Mouse (Mus musculus): ENCODE results near the gene Slc25a40. TPM values are rescaled to one million over a fixed set of nuclear protein-coding genes. Genes with fewer than 3 reads are reported as not detected.

Gene Slc25a40
- polyA plus RNA-seq, 1 experiment from 2014 or later = 9.1 TPM

DNA sequence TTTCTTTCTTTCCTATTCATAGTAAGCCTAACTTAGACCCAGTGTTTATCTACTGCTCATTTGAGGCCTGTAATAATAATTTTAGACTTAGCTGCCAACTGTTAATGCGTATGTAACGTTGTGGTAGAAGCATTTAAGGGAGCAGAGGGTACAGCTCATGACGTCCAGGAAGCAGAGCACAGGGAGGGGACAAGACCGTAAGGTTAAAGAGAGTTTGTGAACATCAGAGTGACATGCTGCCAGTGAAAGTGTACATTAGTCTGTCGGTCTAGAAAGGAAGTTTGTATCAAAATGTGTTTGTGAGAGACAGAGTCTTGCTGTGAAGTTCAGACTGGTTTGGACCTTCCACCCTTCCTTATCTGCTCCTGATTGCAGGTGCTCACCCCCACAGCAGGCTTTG lies 3.2 kb downstream of the Slc25a40 start:
- Histone ChIP-seq H3K27me3 (ENCODE audit: insufficient read depth, poor library complexity, severe bottlenecking) (no peaks in the 10 kb centered on the region), H3K9me3 (no peaks in the 10 kb centered on the region), H3K4me1 (no peaks in the 10 kb centered on the region), H3K4me3 (no peak overlapping the region), H3K36me3 (peaks cover 6% of the 10 kb centered on the region; the same call in 1 of the 2 replicates), H3K27ac (no peak overlapping the region)
- WGBS = 71% methylated on average over 5 of the region's 5 CpGs
- DNase-seq (ENCODE audit: low spot score) = no peak

DNA sequence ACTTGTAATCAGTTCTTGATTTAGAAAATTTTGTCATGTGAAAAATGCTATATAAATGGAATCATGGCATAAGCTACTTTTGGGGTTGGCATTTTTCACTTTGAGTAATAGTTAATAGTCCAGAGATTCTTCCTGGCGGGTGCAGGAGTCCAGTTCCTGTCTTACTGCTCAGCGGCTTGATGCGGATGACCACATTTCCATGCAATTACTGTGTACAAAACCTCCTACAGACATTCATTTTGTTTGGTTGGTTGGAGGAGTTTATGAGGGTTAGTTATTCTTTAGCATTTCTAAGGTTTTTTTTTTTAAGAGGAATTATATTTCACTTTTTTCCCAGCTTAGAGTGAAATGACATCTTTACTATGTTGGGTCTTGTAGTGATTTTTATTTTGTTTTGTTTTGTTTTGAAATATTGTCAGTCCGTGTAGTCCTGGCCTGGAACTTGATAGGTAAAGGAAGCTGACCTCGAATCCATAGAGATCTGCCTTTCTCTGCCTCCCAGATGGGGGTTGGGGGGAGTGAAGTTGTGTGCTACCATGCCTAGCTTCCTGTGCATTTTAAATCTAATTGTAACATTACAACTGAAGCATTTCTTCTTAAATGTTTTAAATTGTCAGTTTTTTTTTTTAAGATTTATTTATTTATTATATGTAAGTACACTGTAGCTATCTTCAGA lies 15.0 kb downstream of the Slc25a40 start:
- WGBS = 92% methylated on average over 5 of the region's 5 CpGs
- no peaks in the 10 kb centered on the region for H3K27me3 ChIP-seq (ENCODE audit: insufficient read depth, poor library complexity, severe bottlenecking)
- no peak overlapping the region for H3K4me3 ChIP-seq
- no peak overlapping the region for H3K27ac ChIP-seq
- no peaks in the 10 kb centered on the region for H3K4me1 ChIP-seq
- 0 out of 2 replicates have a peak, but pooled peaks cover 3% of the 10 kb centered on the region for H3K36me3 ChIP-seq
- no peak for DNase-seq (ENCODE audit: low spot score)
- no peaks in the 10 kb centered on the region for H3K9me3 ChIP-seq

GRCm38 (mm10) chr5:8439095-8439494 lies 16.4 kb downstream of the Slc25a40 start:
- no peak overlapping the region for H3K27ac ChIP-seq
- H3K36me3 ChIP-seq = 0 out of 2 replicates have a peak, but pooled peaks cover 3% of the 10 kb centered on the region
- WGBS = 62% methylated on average over 2 of the region's 2 CpGs
- H3K27me3 ChIP-seq (ENCODE audit: insufficient read depth, poor library complexity, severe bottlenecking) = no peaks in the 10 kb centered on the region
- no peaks in the 10 kb centered on the region for H3K4me1 ChIP-seq
- no peaks in the 10 kb centered on the region for H3K9me3 ChIP-seq
- H3K4me3 ChIP-seq = no peak overlapping the region
- DNase-seq (ENCODE audit: low spot score) = no peak

DNA sequence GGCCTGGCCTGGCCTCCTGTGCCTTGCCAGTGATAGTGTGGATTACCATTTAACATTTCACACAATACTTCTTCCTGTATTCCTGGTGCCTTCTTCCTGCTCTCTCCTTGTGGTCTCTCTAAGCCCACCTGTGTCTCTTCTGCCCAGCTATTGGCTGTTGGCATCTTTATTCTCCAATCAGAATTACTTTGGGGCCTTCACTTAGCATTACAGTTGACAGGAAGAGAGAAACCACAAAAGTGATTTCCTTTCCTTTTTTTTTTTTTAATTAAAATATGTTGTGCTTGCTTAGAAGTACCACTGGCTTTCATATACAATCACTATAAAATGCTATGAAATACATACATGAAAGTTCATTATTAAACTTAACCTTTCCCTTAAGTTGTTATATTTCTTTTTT lies 32.9 kb downstream of the Slc25a40 start:
- Histone ChIP-seq H3K36me3 (peaks cover 32% of the 10 kb centered on the region), H3K27me3 (ENCODE audit: insufficient read depth, poor library complexity, severe bottlenecking) (no peaks in the 10 kb centered on the region), H3K9me3 (no peaks in the 10 kb centered on the region), H3K27ac (no peak overlapping the region), H3K4me3 (no peak overlapping the region), H3K4me1 (no peaks in the 10 kb centered on the region)
- no peak for DNase-seq (ENCODE audit: low spot score)

DNA sequence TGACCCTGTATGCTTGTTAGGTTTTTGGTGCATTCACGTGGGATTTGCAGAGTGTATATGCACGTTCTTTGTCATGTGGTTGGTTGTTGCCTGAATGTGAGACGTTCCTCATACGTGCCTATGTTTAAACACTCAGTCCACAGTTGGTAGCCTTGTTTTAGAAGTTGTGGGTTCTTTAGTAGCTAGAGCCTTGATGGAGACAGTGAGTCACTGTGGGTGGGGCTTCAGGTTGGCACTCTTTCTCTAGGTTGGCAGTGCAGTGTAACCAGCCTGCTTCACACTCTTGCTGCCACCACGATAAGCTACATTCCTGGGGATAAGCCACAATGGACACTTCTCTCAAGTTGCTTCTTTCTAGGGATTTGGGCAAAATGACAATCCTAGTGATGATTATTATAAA lies 33.9 kb downstream of the Slc25a40 start:
- H3K27me3 ChIP-seq (ENCODE audit: insufficient read depth, poor library complexity, severe bottlenecking) = no peaks in the 10 kb centered on the region
- peaks cover 32% of the 10 kb centered on the region for H3K36me3 ChIP-seq
- no peaks in the 10 kb centered on the region for H3K9me3 ChIP-seq
- 86% methylated on average over 5 of the region's 5 CpGs for WGBS
- no peak overlapping the region for H3K4me3 ChIP-seq
- no peak overlapping the region for H3K27ac ChIP-seq
- DNase-seq (ENCODE audit: low spot score) = no peak
- H3K4me1 ChIP-seq = no peaks in the 10 kb centered on the region

DNA sequence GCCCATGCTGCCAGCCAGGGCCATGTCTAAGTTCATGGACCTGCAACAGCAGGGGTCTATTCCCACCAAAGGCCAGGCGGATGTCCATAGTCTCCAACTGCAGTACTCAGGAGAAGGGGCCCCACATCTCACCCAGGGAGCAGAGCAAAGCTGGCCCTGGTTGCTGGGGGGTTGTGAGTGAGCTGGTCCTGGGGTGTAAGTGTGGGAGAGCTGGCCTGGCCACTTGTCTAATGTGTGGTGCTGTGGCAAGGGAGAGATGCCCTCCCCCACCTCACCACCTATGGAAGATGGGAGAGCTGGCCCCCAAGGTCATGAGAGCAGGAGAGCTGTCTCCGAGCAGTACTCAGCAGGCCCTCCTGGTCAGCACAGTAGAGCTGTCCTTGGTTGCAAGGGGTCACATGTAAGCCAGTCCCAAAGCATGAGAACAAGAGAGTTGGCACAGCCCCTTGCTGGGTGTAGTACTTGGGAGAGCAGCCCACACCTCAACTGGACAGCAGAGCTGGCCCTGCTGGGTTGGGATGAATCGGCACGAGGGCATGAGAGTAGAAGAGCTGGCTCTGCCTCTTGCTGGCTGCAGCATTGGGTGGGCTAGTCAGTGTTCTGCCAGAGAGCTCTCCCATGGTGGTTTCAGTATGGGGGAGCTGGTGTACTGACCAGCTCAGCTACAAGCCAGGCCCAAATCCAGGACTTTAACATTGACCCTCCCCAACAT lies 65.5 kb downstream of the Slc25a40 start:
- DNase-seq (ENCODE audit: low spot score) = no peak
- WGBS = 62% methylated on average over 4 of the region's 4 CpGs

GRCm38 (mm10) chr5:8488701-8489297 lies 66.1 kb downstream of the Slc25a40 start:
- no peak overlapping the region for H3K4me3 ChIP-seq
- no peaks in the 10 kb centered on the region for H3K36me3 ChIP-seq
- DNase-seq (ENCODE audit: low spot score) = no peak
- H3K4me1 ChIP-seq = no peaks in the 10 kb centered on the region
- H3K27ac ChIP-seq = no peak overlapping the region
- WGBS = 89% methylated on average over 2 of the region's 2 CpGs
- no peaks in the 10 kb centered on the region for H3K9me3 ChIP-seq
- H3K27me3 ChIP-seq (ENCODE audit: insufficient read depth, poor library complexity, severe bottlenecking) = no peaks in the 10 kb centered on the region

More for the DNA sequence above, 65.5 kb downstream of the Slc25a40 start:
- H3K9me3 ChIP-seq = no peaks in the 10 kb centered on the region
- H3K27me3 ChIP-seq (ENCODE audit: insufficient read depth, poor library complexity, severe bottlenecking) = no peaks in the 10 kb centered on the region
- H3K4me3 ChIP-seq = no peak overlapping the region
- H3K4me1 ChIP-seq = no peaks in the 10 kb centered on the region
- no peak overlapping the region for H3K27ac ChIP-seq
- no peaks in the 10 kb centered on the region for H3K36me3 ChIP-seq

DNA sequence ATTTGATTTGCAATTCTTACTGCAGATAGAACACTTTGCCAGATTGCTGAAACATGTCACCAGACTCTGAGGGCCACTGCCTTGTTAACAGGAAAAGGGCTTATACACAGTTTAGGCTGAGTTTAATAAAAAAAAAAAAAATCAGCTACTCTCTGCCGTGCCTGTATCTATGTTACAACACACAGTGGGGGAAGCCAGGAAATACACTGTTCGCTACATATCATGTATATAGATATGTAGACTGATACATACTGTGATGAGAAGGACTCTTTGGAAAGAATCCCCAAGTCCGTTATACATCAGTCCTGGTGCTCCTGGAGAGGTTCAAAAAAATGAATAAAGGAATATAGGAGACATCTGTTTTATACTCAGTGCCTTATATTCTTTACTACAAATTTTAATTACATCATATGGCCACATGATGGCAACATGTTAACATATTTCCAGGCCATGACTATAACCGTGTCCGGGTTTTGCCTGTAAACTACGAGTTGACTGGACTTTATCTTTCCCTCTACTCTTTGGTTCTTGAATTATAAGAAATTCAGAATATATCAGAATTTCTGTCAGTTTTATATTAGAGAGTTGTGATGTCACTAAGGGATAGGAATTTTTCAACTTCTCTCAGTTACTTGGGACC lies 66.9 kb downstream of the Slc25a40 start:
- Histone ChIP-seq H3K27me3 (ENCODE audit: insufficient read depth, poor library complexity, severe bottlenecking) (no peaks in the 10 kb centered on the region), H3K4me3 (no peak overlapping the region), H3K27ac (no peak overlapping the region), H3K36me3 (no peaks in the 10 kb centered on the region), H3K4me1 (no peaks in the 10 kb centered on the region), H3K9me3 (no peaks in the 10 kb centered on the region)
- 58% methylated on average over 6 of the region's 6 CpGs for WGBS
- no peak for DNase-seq (ENCODE audit: low spot score)

DNA sequence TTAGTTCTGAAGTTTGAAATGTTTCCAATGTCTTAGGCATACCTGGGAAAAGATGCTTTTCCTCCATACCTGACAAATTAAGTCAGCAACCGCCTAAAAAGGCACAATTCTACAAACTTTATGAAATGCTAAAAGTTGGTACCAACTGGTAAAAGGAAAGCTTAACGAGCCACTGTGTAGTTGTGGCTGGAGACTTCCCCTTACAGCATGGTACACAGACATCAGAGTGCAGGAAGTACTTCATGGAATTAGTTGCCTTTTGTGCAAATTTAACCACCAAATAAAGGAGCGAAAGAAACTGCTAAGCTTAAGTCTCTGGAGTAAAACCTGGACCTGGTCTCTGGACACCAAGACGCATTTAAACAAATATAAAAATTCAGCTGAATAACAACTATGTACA lies 69.1 kb downstream of the Slc25a40 start:
- H3K27ac ChIP-seq = no peak overlapping the region

More for the DNA sequence above, 69.1 kb downstream of the Slc25a40 start:
- H3K9me3 ChIP-seq = no peaks in the 10 kb centered on the region
- DNase-seq (ENCODE audit: low spot score) = no peak
- WGBS = 82% methylated on average over 4 of the region's 4 CpGs
- no peak overlapping the region for H3K4me3 ChIP-seq
- no peaks in the 10 kb centered on the region for H3K27me3 ChIP-seq (ENCODE audit: insufficient read depth, poor library complexity, severe bottlenecking)
- no peaks in the 10 kb centered on the region for H3K4me1 ChIP-seq
- no peaks in the 10 kb centered on the region for H3K36me3 ChIP-seq

Other genes starting within 250 kb of the Slc25a40 start
- gene Adam22, start 54.7 kb upstream of the Slc25a40 start, polyA plus RNA-seq (2016; fragmentation: Nextera tagmentation; extraction: Ambion mirVana) = 4.7 TPM in 2 replicates
- gene Dbf4, start 134 bp upstream of the Slc25a40 start, polyA plus RNA-seq (2016; fragmentation: Nextera tagmentation; extraction: Ambion mirVana) = 39.3 and 48.5 TPM in 2 replicates
- 1.1 and 1.6 TPM in 2 replicates for gene Rundc3b, start 200.1 kb downstream of the Slc25a40 start, polyA plus RNA-seq (2016; fragmentation: Nextera tagmentation; extraction: Ambion mirVana)
- 0.22 and 0.28 TPM in 2 replicates for gene Abcb1a, start 237.2 kb downstream of the Slc25a40 start, polyA plus RNA-seq (2016; fragmentation: Nextera tagmentation; extraction: Ambion mirVana)